Mouse (Mus musculus): ENCODE results near the gene Nbas. TPM values are rescaled to one million over a fixed set of nuclear protein-coding genes. Genes with fewer than 3 reads are reported as not detected.

The Nbas gene
- total RNA-seq (2014; rRNA removed) (41.4 and 50.9 TPM in 2 replicates), polyA plus RNA-seq (2015; fragmentation: Nextera tagmentation; extraction: Ambion mirVana) (12.0 and 12.4 TPM in 2 replicates)

DNA sequence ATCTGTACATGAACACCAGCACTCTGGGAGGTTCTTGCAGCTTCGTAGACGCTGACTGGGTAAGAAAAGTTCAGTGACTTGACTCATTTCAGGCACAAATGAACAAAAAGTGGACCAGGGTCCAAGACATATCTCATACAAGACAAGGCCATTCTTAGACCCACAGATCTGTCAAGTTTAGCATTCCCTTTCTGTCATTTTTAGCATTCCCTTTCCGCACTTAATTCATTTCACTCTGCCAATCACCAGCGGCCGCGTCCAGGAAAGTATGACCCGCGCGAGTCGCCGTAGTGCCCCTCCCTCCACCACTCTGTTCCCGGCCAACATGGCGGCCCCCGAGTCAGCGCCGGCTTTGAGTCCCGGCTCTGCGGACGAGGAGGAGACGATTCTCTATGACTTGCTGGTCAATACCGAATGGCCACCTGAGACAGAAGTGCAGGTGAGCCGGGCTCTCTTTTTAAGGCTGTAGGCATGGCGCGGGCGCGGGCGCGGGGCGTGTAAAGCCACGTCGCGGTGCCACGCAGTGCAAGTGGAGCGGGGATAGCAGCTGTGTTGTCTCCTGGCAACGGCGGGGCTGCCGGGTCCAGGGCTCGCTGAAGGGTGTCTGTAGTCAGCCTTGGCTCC, at the start of gene Nbas:
Gene Nbas (plus strand): TSS at position 308 of the 624 bp plus-strand sequence.
- peak within 1 kb of the TSS; percentile 69 for H3K4me3 ChIP-seq (ENCODE audit: low read depth, low read length)
- H3K9me3 ChIP-seq (ENCODE audit: low read length), result no peaks in the 10 kb centered on the region
- 0 out of 2 replicates have a peak, but pooled peaks cover 2% of the 10 kb centered on the region for H3K36me3 ChIP-seq (ENCODE audit: insufficient read depth, low read length)
- no peaks in the 10 kb centered on the region for H3K27me3 ChIP-seq (ENCODE audit: insufficient read depth, low read length)
- peak; percentile 74 for DNase-seq (ENCODE audit: low spot score)
- peak within 1 kb of the TSS; percentile 73 for H3K4me2 ChIP-seq (ENCODE audit: low read depth, low read length, poor library complexity, severe bottlenecking)
- peak within 1 kb of the TSS; percentile 80 for H3K9ac ChIP-seq (replicated peaks; ENCODE audit: low read length, poor library complexity, severe bottlenecking)
- 3% methylated on average over 38 of the region's 38 CpGs for WGBS
- ATAC-seq (ENCODE audit: low FRiP score), result peak; percentile 95
- H3K27ac ChIP-seq (ENCODE audit: low read depth, low read length), result peak within 1 kb of the TSS; percentile 67
- no peak for TF ChIP-seq CTCF (IDR thresholded peaks at IDR 0.05)
- peaks cover 4% of the 10 kb centered on the region; the same call in 1 of the 2 replicates for H3K4me1 ChIP-seq (ENCODE audit: insufficient read depth, low read length)

DNA sequence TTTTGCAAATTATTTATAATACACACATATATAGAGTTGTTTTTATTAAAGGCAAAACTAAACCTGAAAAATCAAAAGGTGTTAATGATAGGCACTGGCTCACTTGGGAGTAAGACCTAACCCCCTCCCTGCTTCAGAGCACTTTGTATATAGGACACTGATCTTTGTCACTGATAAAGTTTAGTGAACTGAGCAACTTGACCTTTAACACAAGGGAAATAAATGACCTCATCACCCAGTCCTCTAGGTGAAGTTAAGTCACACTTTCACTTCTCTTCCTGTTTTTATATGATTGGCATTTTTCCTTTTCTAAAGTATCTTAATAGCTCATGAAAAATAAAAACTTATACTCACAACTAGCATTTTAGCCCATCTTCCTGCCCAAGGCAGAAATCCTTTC, 26.5 kb upstream of the Nbas start:
- Histone ChIP-seq H3K36me3 (ENCODE audit: insufficient read depth, low read length) (peaks cover 39% of the 10 kb centered on the region), H3K27me3 (ENCODE audit: insufficient read depth, low read length) (no peaks in the 10 kb centered on the region), H3K9ac (replicated peaks; ENCODE audit: low read length, poor library complexity, severe bottlenecking) (no peak overlapping the region), H3K27ac (ENCODE audit: low read depth, low read length) (no peak overlapping the region), H3K4me2 (ENCODE audit: low read depth, low read length, poor library complexity, severe bottlenecking) (no peak overlapping the region), H3K4me1 (ENCODE audit: insufficient read depth, low read length) (no peaks in the 10 kb centered on the region), H3K9me3 (ENCODE audit: low read length) (no peaks in the 10 kb centered on the region), H3K4me3 (ENCODE audit: low read depth, low read length) (no peak overlapping the region)
- TF ChIP-seq CTCF (IDR thresholded peaks at IDR 0.05), result no peak
- DNase-seq (ENCODE audit: low spot score) (no peak), ATAC-seq (ENCODE audit: low FRiP score) (no peak)

DNA sequence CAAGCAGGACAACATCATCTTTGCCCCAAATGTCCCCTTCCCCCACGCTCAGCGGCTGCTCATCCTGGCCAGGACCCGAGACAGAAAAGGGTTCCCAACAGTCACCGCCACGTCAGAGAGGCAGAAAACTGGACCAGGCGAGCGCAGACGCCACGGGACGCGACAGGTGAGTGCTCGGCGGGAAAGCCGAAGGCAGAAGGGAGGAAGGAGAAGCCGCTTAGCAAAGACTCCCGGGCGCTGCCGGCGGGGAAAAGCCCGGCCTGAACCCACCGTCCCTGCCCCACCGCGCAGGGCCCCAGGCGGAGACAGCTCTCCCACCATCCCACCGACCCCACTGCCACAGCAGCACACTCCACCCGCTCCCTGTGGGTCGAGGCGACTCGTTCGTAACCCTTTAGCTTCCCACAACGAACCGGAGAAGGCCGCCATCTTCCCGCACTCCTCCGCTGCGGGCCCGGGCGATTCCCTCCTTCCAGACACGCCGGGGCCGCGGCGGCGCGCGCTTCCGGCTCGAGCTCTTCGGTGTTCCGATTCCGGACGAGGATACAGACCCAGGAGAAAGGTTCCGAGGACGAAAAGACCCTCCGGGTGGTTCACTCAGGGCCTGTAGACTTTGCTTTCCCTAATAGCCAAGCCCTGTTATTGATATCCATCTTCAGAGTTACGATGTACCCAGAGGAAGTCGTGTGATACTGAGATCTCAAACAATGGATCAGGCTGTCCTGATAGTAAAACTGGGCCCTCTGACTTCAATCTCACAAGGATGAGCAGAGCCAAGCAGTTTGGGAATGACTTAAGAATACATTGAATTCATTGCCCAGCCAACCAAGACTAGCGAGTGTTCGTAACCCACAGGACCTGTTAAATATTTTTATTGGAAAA, 20.0 kb upstream of the Nbas start, which contains the start of gene Ddx1:
Gene Ddx1 (minus strand): TSS at position 523 of the 882 bp plus-strand sequence.
- Histone ChIP-seq H3K4me2 (ENCODE audit: low read depth, low read length, poor library complexity, severe bottlenecking) (peak within 1 kb of the TSS; percentile 39), H3K36me3 (ENCODE audit: insufficient read depth, low read length) (no peaks in the 10 kb centered on the region; the same call in 1 of the 2 replicates), H3K27ac (ENCODE audit: low read depth, low read length) (peak within 1 kb of the TSS; percentile 78), H3K4me1 (ENCODE audit: insufficient read depth, low read length) (peaks cover 3% of the 10 kb centered on the region; the same call in 1 of the 2 replicates), H3K9me3 (ENCODE audit: low read length) (no peaks in the 10 kb centered on the region), H3K4me3 (ENCODE audit: low read depth, low read length) (peak within 1 kb of the TSS; percentile 73), H3K27me3 (ENCODE audit: insufficient read depth, low read length) (no peaks in the 10 kb centered on the region), H3K9ac (replicated peaks; ENCODE audit: low read length, poor library complexity, severe bottlenecking) (peak within 1 kb of the TSS; percentile 81)
- TF ChIP-seq CTCF (IDR thresholded peaks at IDR 0.05), result no peak
- WGBS, result 2% methylated on average over 53 of the region's 59 CpGs
- ATAC-seq (ENCODE audit: low FRiP score) (peak; percentile 93), DNase-seq (ENCODE audit: low spot score) (peak; percentile 89)

GRCm38 (mm10) chr12:13249573-13249919, 19.4 kb upstream of the Nbas start:
- peak; percentile 29 for ATAC-seq (ENCODE audit: low FRiP score)
- 74% methylated on average over 3 of the region's 3 CpGs for WGBS

GRCm38 (mm10) chr12:13255068-13255467, 13.9 kb upstream of the Nbas start:
- no peak for ATAC-seq (ENCODE audit: low FRiP score)
- 48% methylated on average over 3 of the region's 3 CpGs for WGBS
- TF ChIP-seq CTCF (IDR thresholded peaks at IDR 0.05), result no peak

More at GRCm38 (mm10) chr12:13249573-13249919, 19.4 kb upstream of the Nbas start:
- H3K9me3 ChIP-seq (ENCODE audit: low read length), result no peaks in the 10 kb centered on the region
- H3K4me1 ChIP-seq (ENCODE audit: insufficient read depth, low read length), result peaks cover 3% of the 10 kb centered on the region; the same call in 1 of the 2 replicates
- DNase-seq (ENCODE audit: low spot score), result no peak
- TF ChIP-seq CTCF (IDR thresholded peaks at IDR 0.05), result no peak
- no peaks in the 10 kb centered on the region for H3K27me3 ChIP-seq (ENCODE audit: insufficient read depth, low read length)
- H3K9ac ChIP-seq (replicated peaks; ENCODE audit: low read length, poor library complexity, severe bottlenecking), result peak overlapping the region; percentile 81; the same call in 1 of the 2 replicates
- no peaks in the 10 kb centered on the region; the same call in 1 of the 2 replicates for H3K36me3 ChIP-seq (ENCODE audit: insufficient read depth, low read length)
- H3K4me2 ChIP-seq (ENCODE audit: low read depth, low read length, poor library complexity, severe bottlenecking), result peak overlapping the region; percentile 39
- peak overlapping the region; percentile 78 for H3K27ac ChIP-seq (ENCODE audit: low read depth, low read length)
- peak overlapping the region; percentile 73 for H3K4me3 ChIP-seq (ENCODE audit: low read depth, low read length)

More at GRCm38 (mm10) chr12:13255068-13255467, 13.9 kb upstream of the Nbas start:
- no peaks in the 10 kb centered on the region for H3K27me3 ChIP-seq (ENCODE audit: insufficient read depth, low read length)
- no peak overlapping the region for H3K9ac ChIP-seq (replicated peaks; ENCODE audit: low read length, poor library complexity, severe bottlenecking)
- no peaks in the 10 kb centered on the region for H3K9me3 ChIP-seq (ENCODE audit: low read length)
- H3K4me2 ChIP-seq (ENCODE audit: low read depth, low read length, poor library complexity, severe bottlenecking), result no peak overlapping the region
- H3K4me1 ChIP-seq (ENCODE audit: insufficient read depth, low read length), result no peaks in the 10 kb centered on the region
- no peak overlapping the region for H3K4me3 ChIP-seq (ENCODE audit: low read depth, low read length)
- DNase-seq (ENCODE audit: low spot score), result no peak
- no peak overlapping the region for H3K27ac ChIP-seq (ENCODE audit: low read depth, low read length)
- no peaks in the 10 kb centered on the region for H3K36me3 ChIP-seq (ENCODE audit: insufficient read depth, low read length)
